Mouse (Mus musculus): ENCODE data around the gene Aifm3. TPM values are rescaled to one million over a fixed set of nuclear protein-coding genes. Genes with fewer than 3 reads are reported as not detected.
A peak's percentile ranks its signal among the peaks of the same experiment; 100 is the strongest.
"Not testable (repeated sequence)": the region's sequence is repeated elsewhere in the genome, so short reads cannot be mapped to it uniquely, and the experiment has no call there.

Gene Aifm3
- total RNA-seq, 2 experiments from 2014 or later = 129 to 153 TPM

DNA sequence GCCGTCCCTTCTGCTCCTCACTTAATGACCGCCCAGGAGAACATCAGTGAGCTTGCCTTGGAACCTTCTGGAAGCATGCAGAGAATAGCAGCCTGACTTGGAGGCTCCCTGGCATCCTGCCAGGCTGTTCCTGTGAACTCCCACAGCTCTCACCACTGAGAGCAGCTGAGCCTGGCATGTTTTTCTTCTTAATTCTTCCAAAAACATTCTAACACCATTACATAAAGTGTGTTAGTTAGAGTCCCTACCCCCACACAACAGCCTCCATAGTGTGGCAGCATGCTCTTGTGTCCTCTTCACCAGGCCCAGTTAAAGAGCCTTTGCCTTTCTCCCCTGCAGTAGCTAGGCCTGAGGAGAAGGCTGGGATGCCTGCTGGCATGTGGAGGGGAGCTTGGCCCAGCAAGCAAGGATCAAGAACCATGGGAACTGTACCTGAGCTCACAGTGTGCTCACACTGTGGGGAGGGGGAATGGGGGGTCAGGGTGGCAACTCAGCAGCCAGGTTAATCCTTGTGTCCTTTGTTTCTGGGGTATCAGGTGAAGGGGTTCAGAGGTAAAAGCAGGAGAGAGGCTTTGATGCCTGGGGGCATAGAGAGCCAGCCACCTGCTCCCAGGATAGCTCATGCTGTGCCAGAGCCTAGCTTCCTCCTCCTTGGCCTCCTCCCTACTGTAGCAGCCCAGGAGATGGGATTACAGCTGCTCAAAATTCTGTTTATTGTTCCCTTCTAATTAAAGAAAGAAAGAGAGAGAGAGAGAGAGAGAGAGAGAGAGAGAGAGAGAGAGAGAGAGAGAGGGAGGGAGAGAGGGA is 7.3 kb downstream of the Aifm3 start:
- DNase-seq (ENCODE audit: low spot score in 2 of 2) = peak; percentile 86 to 91

DNA sequence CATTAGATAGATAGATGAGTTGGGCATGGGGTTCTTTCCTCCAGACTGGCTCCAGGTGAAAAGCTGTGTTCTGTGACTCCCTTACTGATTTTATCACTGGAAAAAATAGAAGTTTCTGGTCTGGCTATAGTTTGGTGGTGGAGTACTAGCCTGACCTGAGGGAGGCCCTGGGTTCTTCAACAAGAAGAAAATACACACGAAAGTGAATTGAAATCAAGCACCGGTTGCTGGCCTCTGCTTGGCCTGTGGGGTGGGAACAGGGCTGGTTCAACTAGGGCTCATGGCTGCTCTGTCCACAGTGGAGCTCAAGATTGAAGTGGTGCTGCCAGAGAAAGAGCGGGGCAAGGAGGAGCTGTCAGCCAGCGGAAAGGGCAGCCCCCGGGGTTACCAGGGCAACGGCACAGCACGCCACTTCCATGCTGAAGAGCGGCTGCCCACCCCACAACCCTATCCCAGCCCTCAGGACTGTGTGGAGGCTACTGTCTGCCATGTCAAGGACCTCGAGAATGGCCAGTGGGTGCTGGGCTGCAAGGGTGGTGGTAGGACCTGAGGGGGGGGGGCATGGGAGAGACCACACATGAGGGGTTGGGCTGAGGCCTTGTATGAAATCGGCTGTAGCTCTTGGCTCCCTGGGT is 10.0 kb downstream of the Aifm3 start:
- DNase-seq (ENCODE audit: low spot score in 2 of 2) = no peak

DNA sequence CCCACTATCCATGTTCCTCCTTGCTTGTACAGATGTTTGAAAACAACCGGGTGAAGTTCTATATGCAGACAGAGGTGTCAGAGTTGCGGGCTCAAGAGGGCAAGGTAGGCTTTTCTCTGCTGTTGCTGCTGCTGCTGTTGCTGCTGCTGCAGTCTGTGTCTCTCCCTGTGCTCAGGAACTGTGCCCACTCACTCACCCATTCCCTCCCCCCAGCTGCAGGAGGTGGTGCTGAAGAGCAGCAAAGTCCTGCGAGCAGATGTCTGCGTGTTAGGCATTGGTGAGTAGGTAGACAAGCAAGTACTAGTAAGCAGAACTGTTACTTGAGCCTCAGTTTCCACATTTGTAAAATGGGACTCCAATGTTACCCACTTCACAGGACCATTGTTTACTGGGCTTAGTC is 13.3 kb downstream of the Aifm3 start:
- DNase-seq (ENCODE audit: low spot score in 2 of 2) = peak in 1 of 2 experiments; percentile 26

DNA sequence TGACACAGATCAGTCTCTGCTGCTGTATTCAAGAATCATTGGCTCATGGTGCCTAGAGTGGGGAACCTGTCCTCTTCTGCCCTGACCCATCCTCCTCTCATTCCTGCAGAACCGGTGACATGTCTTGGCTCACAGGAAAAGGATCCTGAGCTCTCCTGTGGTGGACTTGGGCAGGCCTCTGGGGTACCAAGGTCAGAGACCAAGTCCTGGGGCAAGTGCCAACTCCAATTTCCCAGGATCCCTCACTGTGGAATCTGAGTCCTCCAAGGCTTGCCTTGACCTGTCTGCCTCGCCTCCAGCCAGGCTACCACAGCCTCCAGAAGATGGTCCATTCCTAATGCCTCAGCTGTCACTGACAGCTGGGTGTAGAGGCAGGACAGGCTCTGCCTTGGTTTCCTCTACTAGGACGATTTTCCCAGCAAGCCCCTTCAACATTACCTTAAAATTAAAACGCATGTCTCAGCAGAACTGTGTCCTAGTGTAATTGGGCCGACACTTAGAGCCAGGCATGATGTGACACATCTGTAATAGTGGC is 17.7 kb downstream of the Aifm3 start:
- DNase-seq (ENCODE audit: low spot score in 2 of 2) = no peak

DNA sequence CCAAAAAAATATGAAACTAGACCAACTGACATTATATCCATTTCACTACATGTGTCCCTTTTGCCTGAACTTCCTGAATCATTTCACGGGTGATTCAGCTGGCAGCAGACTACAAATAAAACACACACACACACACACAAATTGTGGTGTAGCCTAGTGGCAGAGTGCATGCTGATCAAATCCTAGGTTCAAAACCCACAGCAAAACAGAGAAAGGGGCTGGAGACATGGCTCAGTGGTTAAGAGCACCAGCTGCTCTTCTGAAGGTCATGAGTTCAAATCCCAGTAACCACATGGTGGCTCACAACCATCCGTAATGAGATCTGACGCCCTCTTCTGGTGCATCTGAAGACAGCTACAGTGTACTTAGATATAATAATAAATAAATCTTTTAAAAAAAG is 18.6 kb downstream of the Aifm3 start:
- not testable (repeated sequence) for DNase-seq (ENCODE audit: low spot score in 2 of 2)

DNA sequence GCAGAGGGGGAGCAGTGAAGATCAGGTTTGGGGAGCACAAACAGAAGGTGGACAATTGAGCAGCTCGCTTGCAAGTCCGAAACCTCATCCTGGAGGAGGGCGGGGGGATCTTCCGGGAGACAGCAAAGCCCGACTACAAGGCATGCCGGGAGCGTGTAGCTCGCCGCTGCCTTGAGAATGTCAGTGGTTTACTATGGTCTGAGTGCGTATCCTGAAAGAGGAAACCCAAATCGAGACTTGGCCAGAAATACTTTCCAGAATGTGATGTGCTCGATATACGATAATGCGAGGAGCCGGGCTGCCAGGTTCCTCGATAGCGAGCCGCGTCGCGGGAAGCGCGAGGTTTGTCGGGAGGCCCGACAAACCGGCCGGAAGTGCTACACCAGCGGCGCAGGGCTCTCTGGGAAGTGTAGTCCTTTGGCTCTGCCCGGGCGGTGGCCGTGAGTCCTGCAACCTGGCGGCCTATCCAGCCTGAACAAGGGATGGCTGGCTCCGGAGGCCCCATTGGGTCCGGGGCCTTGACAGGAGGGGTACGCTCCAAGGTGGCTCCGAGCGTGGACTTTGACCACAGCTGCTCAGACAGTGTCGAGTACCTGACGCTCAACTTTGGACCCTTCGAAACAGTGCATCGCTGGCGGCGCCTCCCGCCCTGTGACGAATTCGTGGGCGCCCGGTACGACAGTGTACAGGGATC is 19.3 kb downstream of the Aifm3 start, which contains the start of gene Lztr1:
Lztr1 (plus strand) TSS at position 143 of the 694 bp plus-strand sequence.
- peak; percentile 86 to 93 for DNase-seq (ENCODE audit: low spot score in 2 of 2)

DNA sequence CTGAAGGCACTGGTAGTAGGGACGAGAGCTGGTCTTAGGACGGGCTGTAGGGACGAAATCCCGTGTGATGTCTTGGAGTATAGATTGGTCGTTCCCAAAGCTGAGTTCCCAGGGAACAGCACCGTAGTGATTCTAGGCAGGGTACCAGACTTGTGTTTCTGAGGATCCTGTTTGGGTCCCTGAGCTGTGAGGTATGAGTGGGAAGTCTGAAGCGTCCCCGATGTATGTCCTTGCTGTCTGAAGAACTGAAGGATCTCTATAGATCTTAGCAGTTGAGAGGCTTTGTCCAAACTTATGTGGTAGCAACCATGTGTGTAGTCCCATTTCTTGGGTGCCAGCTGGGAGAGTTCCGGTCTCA is 19.8 kb downstream of the Aifm3 start:
- DNase-seq (ENCODE audit: low spot score in 2 of 2) = no peak

DNA sequence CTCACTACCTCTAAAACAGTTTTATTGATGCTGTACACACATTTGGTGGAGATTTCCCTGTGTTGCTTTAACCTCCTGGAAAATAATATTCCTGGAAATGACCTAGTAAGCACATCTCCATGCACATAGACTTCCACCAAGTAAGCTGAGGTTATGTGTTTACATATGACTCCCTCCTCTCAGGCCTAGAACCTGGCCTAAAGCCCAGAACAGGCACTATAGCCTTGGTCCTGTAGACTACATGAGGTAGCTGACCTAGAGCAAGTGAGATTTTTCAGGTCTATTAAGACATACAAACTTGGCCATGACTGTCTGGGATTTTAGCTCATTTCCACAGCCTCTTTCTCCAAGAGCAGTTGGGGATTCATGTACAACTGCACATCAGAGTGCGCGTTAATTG is 20.7 kb downstream of the Aifm3 start:
- DNase-seq (ENCODE audit: low spot score in 2 of 2) = no peak

DNA sequence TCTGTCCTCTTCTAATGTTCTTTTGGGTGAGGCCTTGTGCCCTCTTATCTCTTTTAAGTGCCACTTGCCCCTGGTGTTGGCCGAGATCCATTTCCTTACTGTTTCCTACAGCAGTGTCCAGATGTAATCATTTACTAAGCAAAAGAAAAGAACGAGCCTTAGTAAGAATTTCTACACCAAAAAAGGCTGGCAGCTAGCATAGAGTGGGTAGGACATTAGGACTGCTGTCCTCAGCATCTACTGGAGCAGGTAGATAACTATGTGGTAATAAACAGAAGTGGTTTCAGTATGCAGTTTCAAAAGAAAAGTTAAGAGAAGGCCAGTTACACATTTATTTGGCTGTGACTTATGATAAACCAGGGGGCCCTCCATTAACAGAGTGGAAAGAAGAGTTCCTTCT is 21.3 kb downstream of the Aifm3 start:
- no peak for DNase-seq (ENCODE audit: low spot score in 2 of 2)

DNA sequence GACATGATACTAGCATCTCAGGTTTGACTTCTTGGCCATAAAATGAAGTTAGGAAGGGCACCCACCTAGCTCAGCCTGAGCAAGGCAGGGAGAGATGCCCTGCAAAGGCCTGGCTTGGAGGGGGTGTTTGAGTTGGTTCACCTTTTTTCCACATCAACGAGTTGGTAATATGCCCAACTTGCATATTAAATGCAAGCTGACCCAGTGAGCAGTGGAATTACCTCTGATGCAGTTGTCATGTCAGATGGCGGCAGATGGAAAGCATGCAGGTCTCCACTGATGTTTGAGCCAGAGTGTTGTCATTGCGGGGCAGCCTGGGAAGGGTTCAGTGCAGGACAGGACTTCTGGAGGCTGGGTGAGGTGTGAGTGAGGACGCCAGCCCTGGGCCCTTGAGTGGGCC is 22.0 kb downstream of the Aifm3 start:
- DNase-seq (ENCODE audit: low spot score in 2 of 2) = no peak

DNA sequence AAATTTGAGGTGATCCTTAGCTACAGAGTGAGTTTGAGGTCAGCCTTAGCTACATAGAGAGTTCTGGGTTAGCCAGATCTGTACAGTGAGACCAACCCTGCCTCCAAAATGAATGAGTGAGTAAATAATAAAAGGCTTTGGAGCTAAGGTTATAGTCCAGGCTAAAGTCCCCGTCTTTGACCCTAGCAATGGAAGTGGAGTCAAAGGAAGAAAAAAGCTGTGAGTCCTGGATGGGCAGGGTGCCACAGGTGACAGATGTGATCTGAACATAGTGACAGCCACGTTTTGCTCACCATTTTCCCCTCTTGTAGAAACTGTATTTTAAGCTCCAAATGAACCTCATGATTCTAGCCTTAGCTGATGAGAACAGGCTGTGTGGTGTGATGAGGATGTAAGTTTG is 29.5 kb downstream of the Aifm3 start:
- no peak for DNase-seq (ENCODE audit: low spot score in 2 of 2)

DNA sequence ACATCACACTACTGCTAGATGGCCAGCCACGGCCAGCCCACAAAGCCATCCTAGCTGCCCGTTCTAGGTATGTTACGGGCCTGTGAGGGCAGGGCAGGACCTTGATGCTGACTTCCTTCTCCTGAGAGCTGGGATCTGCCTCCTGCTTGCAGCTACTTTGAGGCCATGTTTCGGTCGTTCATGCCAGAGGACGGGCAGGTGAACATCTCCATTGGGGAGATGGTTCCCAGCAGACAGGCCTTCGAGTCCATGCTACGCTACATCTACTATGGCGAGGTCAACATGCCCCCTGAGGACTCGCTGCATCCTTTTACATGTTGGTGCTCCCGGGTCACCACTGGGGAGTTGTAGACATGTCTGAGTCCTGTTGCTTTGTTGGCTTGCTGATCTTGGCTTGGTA is 34.7 kb downstream of the Aifm3 start:
- no peak for DNase-seq (ENCODE audit: low spot score in 2 of 2)

DNA sequence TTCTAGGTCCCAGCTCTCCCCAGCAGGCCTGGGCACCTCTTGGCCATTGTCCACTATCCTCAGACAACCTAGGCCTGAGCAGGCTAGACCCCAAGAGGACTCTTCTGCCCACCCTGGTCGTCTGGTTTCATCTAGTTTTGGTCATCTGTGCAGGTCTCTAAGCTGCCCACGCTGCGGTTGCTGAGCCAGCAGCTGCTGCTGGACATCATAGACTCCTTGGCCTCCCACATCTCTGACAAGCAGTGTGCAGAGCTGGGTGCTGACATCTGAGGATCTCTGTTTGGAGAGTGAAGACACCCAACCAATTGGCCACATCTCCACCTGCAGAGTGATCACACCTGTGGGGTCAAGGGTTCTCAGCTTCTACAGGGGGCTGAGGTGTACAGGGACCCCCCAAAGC is 36.1 kb downstream of the Aifm3 start:
- DNase-seq (ENCODE audit: low spot score in 2 of 2) = no peak

DNA sequence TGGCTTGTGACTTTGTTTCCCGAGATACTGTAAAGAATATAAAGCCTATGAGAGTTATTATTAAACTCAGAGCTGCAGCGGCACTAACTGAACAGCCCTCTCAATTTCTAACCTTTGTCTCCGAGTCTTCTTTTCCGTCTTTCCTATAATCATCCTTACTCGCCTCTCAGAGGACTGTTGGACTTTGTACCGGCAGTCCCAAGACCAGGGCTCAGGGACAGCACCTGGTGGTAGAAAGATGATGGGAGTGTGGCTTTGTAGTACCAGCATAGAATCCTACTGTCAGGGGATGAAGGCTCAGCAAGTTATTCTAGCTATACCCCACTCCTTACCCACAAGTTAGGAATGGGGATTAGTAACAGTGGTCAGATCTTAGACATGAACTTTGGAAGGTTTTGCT is 36.8 kb downstream of the Aifm3 start:
- DNase-seq (ENCODE audit: low spot score in 2 of 2) = no peak

DNA sequence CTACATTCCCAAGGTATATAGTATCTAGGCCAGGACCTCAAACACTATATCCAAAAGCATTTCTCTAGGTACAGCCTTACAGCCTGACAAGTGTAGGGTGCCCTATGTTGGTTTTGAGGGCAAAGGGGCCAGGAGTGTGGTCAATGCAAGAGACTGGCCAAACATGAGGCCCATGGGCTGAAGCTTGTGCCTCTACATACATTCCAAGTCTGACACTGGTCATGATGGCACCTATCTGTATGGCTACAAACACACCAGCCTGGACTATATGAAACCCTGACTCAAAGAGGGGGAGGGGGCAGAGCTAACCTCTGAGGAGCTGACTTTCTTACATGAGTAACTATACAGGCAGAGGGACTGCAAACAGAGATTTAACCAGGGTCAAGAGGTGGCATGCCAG is 38.2 kb downstream of the Aifm3 start:
- DNase-seq (ENCODE audit: low spot score in 2 of 2) = no peak

DNA sequence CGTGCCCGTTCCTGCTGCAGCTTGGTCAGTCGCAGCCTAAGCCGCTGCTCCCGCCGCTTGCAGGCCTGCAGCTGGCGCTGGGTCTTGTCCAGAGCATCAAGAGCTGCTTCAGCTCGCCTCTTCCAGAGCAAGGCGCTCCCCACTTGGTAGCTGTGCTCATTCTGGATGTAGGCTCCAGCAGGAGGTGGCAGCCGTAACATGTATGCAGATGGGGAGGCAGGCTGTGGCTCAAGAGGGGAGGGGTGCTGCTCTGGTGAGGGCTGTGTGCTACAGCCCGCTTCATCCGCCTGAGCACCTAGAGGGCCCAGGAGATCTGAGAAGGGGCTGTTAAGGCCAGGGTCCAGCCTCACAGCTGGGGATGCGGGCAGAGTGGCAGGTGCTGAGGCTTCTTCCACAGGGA is 38.9 kb downstream of the Aifm3 start:
- no peak for DNase-seq (ENCODE audit: low spot score in 2 of 2)

DNA sequence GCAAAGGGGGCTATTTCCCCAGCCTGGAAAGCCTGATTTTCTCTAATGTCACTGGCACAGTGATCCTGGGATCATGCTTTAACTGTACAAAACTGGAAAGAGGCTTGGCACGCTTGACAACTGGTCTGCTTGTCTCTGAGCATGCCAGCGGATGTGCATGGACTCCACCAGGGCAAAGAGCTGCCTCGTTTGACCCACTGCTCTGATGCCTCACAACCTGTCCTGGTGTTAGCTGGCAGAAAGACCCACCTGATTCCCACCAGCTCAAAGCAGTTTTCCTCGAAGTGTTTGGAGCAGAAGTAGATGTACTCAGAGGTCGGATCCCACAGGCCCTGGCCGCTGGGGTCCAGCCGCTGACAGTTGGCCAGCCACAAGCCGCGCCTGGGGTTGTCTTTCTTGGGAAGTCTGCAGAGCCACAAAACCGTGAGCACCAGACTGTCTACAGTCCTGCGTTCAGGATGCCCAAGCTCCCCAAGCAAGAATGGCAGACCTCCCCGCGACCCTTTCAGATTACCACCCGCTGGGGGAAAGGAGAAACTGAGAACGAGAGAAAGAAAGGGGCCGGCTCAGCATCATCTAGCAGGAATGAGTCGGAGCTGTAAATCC is 40.7 kb downstream of the Aifm3 start:
- DNase-seq (ENCODE audit: low spot score in 2 of 2) = no peak

DNA sequence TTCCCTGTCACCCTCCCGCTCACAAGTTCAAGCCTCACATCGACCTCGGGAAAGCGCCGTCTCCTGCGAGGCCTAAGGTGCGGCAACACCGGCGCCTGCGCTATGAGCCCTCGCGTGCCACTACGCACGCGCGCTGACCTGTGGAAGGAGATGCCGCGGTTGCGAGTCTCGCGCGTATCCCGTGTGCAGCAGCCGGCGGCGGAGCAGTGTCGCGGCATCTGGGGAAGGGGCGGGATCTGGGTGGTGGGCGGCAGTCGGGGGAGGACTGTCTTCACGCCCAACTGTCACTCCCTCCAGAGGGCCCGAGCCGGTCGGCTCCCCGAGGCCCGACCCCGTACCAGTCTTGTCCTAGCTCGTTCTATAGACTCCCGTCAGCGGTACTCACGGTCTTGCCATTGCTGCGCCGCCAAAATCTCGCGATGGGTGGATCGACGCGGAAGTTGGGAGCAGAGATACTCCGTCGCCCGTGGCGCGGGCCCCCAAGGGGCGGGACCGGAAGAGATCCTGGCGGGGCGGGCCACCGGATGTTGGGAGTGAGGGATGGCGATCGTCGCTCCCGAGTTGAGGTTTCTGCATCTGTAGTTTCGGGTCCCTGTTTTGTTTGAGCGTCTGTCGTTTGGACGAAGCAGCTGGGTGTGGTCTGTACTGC is 41.4 kb downstream of the Aifm3 start, which contains the start of gene Thap7:
Thap7 (minus strand) TSS at position 497 of the 649 bp plus-strand sequence.
- peak; percentile 95 to 96 for DNase-seq (ENCODE audit: low spot score in 2 of 2)

DNA sequence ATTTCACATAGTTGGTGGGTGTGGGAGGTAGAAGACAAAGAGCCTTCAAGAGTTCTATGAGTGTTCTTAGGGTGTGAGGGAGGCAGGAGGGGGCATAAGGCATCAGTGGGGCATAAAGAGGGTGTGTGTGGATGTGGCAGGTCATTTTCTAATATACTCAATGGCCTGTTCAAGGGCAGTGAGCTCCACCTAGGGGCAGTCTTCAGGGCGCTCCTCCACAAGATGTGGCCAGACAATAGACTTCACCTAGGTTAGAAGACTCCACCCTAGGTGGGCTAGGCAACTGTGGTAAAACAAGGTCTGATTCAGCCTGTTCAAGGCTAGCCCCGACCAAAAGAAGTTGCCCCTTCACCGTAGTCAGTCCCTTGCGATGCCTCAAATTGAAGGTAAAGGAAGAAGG is 42.9 kb downstream of the Aifm3 start:
- no peak for DNase-seq (ENCODE audit: low spot score in 2 of 2)

DNA sequence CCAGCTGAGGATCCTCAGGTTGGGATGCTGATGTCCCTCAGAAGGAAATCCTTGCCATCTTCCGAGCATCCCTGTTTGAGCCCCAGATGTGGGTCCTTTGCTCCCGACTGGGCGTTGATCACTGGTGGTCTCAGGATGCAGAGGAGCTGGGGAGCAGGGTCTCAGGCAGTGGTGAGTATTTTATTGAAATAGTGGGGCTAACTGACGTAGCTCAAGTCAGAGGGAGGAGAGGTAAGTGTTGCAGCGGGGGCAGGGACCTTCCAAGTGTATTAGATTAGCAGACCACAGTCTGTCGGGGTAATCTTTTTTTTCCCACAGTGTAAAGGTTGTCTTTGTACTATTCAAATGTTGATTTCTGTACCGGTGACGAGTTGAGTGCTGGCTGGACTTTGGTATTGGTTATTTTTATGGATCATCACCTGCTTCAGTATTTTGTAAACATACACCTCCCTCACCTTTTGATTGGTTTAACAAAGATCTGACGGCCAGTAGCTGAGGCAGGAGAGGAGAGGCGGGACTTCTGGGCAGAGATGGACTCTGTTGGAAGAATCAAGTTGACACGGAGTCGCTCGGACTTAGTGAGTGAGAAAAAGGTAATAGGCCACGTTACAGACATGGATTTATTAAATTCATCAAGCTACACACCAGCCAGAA is 43.4 kb downstream of the Aifm3 start:
- no peak for DNase-seq (ENCODE audit: low spot score in 2 of 2)
